Mouse (Mus musculus) adrenal gland, postnatal 4 days (tissue): ENCODE data around the gene Dao. TPM values are rescaled to one million over a fixed set of nuclear protein-coding genes. Genes with fewer than 3 reads are reported as not detected.

Experiments
- DNase-seq, 2 experiments: peaks; one replicate each; pipeline ENCODE4 v3.0.0; 2021 to 2022; ENCODE audit warnings: low spot score in 2 of 2, mixed read lengths in 2 of 2
- long read RNA-seq, 2 experiments: library from polyadenylated mRNA; stranded (forward); transcript quantifications; one replicate each; pipeline ENCODE4 v2.0.0; 2021
- total RNA-seq, 2 experiments: library from RNA; stranded (reverse); gene quantifications; 2 replicates each; pipeline ENCODE4 v1.2.3; 2021

Gene Dao
- total RNA-seq: 10 to 100 TPM in 1 of 2 experiments, under 1 TPM in 1; 0.51 to 16.1 TPM
- long read RNA-seq, experiment 1, partial matches to known transcripts: 0 of 1 reads
- long read RNA-seq, experiment 1, other reads (novel, unspliced or antisense): 0 of 1 reads
- long read RNA-seq, experiment 2, partial matches to known transcripts: 2 of 8 reads
- long read RNA-seq, experiment 2, other reads (novel, unspliced or antisense): 1 of 8 reads

- no peak for DNase-seq
Observed at GRCm38 (mm10) chr5:114003542-114003941, at the start of gene Dao. TSS of gene Dao (plus strand) at chr5:114003703.

DNA sequence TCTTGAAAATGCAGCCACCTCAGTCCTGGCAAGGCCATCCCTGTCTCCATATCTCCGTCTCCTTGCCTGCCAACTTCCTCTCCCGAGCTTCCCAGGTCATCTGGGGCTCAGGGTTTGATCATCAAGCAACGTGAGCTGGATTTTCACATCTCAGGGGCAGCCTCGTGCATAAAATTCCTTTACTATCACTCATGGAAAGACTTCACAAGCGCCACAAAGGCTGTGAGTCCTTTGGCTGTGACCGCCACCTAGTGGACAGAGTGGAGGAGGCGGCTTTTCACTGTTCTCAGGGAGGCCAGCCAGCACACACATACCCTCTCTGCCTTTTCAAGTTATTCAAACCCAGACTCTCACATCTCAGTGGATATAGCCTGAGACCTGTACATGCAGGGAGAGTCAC is 49.1 kb upstream of the Dao start:
- peak; percentile 62 to 73 for DNase-seq

DNA sequence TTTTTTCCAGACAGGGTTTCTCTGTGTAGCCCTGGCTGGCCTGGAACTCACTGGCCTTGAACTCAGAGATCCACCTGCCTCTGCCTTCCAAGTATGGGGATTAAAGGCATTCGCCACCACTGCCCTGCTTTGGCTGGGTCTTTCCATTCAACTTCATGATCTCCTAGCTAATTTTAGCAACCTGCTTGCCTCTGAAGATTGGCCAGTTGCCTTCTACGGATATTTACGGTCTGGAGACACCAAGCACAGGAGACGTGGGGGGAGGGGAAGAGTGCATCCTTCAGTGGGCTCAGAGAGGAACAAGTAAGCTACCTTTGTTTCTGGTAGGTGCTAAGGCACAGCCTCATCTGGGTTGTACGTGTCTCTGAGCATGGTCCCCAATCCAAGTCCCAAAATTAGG is 48.2 kb upstream of the Dao start:
- no peak for DNase-seq

GRCm38 (mm10) chr5:113955691-113956090 is 47.8 kb upstream of the Dao start:
- DNase-seq: no peak

GRCm38 (mm10) chr5:113956510-113956909 is 47.0 kb upstream of the Dao start:
- DNase-seq: peak; percentile 79 to 81

- no peak for DNase-seq
Observed at GRCm38 (mm10) chr5:113959039-113959438, 44.5 kb upstream of the Dao start.

DNA sequence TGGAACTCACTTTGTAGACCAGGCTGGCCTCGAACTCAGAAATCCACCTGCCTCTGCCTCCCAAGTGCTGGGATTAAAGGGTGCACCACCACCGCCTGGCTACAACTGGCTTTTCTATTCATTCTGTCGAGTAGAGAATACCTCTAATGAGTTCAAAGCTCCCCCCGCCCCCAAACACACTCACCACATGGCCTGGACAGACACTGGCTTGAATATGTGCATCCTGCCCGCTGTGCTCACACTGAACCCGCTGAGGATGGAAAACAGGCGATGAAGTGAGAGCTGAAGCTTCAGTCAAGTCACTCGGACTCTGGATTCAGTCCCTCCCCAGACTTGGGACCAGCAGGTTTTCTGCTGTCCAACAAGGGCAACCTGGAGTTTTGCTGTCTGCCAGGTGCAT is 43.1 kb upstream of the Dao start:
- no peak for DNase-seq

DNA sequence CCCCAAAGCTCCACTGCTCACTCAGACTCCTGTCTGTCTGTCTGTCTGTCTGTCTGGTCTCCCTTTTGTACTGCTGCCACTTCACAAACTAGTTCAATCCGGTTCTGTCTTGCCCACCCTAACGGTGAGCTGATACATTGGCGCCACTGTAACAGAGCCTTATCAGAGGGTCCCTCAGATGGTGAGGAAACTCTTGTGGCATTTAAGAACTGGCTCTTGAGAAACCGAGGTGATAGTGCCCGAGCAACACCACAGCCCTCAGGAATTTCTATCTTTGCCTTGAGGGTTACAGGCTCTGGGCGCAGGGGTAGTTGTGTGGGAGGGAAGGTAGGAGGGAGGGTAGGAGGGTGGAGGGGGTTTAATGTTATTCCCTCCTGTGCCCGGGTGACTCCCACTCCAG is 41.7 kb upstream of the Dao start:
- DNase-seq: no peak

GRCm38 (mm10) chr5:113964972-113965371 is 38.5 kb upstream of the Dao start:
- no peak for DNase-seq

GRCm38 (mm10) chr5:113965659-113966185 is 37.8 kb upstream of the Dao start:
- DNase-seq: no peak

DNA sequence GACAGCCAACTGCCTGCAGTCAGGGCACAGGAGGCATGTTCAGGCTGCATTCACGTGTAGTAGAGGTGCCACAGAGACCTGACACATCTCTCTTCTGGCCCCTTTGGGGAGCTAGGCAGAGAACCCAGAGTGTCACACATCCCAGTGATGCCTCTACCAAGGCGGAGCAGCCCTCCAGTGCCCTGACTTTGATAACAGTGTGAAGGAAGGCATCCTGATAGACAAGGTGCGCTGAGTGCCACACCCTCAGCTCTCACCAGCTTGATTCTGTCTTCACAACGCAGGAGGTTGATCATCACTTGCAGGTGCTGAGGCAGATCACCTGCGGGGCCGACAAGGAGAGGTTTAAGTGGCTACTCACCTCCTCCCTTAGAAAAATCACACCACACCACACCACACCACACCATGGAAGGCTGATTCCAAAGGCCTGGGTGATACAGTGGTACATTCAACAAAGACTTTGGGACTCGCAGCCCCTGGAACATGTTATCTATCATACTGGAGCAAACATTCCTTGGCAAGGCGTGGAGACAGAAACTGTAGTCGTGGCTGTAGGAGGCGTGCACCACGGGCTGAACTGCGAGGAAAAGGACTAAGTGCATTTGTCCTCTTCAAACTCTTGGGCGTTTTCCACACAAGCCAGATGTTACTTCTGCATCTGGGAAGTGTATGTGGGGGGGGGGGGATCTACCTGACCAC is 36.9 kb upstream of the Dao start:
- DNase-seq: no peak

DNA sequence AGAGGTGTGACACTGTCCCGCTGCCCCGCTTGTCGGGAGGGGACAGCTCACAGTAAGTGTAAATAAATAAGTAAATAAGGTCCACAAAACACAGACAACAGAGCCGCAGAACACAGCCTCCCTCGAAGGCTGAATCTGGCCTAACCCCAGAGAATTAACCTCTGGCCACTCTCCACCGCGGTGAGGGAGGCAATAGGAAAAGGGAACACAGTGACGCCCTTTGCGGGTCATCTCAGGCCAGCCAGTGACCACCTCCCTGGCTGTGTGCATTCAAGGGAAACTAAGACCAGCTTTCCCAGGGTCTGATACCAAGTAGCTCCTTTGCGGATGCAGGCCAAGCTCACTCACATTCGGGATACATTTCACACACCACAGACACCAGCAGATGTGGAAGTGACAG is 35.1 kb upstream of the Dao start:
- DNase-seq: no peak

- DNase-seq: no peak
Observed at GRCm38 (mm10) chr5:113971434-113971960, 32.0 kb upstream of the Dao start.

DNA sequence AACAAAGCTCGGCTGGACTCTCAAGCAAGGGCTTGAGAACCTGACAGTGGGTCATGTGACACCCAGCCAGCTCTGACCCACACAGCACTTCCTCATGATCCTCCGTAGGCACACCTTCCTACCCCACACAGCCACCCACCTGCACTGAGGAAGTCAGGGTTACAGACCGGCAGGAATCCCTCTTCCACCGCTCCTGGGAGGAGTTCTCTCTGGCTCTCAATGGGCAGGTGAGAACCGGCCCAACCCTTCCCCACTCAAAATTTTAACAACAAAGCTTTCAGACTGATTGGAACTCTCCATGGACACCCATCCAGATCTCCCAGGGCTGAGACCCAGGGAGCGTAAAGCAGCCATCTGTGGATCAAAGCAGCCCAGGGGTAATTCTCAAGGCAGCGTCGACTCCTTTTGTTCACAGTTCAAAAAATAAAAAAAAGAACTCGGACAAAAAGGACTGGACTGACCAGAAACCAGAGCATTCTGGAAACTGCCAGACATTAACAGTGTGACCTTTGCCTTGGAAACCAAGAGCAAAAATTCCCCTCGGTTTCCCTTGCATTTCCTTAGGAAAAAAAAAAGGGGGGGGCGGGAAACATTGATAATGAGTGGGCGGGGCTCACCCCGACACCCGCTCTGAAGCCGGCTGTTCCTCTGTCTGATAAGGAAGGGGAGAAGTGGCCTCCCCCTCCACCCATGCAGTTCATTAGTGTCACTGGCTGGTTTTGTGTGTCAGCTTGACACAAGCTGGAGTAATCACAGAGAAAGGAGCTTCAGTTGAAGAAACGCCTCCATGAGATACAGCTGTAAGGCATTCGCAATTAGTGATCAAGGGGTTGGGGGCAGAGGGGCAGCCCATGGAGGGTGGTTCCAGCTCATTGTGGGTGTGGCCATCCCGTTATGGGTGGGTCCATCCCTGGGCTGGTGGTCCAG is 30.7 kb upstream of the Dao start:
- DNase-seq: no peak

DNA sequence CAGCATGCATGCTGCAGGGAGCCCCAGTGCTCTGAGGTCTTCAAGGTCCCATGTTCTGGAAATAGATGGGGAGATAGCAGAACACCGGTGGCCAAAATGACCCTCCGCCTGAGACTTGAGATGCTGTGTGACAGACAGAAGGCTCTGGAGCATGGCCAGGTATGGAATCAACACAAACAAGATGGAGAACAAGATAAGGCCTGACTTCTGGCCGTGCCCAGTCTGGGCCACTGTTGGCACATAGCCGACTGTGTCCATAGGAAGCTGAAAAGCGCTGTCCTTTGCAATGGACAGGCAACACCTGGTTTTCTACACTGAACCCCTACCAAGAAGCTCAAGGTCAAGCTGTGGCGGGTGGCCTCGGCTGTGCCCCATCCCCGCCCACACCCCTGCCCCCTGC is 29.7 kb upstream of the Dao start:
- DNase-seq: no peak

DNA sequence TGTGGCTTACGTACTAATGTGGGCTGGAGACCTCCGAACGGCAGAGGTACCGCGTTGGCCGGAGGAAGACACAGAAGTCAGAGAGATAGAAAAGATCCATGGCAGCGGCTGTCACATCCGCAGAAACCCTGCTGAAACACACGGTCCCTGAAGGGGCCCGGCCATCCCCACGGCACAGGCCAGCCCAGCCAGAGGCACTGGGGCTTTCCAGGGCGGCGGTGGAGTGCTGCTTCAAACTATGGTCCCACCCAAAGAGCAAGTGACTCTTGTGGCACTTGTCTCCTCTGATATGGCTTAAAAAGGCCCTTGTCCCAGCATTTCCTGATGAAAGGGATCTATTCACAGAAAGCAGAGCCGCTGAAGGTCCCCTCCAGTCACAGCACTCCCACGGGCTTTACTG is 28.9 kb upstream of the Dao start:
- no peak for DNase-seq

GRCm38 (mm10) chr5:113975538-113976215 is 27.8 kb upstream of the Dao start:
- no peak for DNase-seq

- DNase-seq: no peak
Observed at GRCm38 (mm10) chr5:113976597-113976996, 26.9 kb upstream of the Dao start.

DNA sequence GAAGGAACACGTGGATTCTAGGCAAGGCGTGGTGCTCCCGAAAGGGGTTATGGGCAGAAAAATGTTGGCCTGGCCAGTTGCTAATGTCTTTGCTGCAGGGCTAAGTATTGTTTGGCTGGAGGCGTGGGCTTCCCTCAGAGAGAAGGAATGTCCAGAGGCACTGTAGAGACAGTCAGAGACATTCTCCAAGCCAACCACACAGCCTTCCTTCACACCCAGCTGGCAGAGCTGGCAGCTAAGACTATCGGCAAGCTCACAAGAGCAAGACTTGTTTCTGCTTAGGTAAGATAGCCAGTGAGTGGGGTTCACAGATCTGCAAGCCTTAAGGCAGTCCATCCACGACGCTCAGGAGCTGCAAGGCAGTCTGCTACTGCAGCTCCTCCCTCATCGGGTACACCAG is 26.2 kb upstream of the Dao start:
- DNase-seq: no peak

DNA sequence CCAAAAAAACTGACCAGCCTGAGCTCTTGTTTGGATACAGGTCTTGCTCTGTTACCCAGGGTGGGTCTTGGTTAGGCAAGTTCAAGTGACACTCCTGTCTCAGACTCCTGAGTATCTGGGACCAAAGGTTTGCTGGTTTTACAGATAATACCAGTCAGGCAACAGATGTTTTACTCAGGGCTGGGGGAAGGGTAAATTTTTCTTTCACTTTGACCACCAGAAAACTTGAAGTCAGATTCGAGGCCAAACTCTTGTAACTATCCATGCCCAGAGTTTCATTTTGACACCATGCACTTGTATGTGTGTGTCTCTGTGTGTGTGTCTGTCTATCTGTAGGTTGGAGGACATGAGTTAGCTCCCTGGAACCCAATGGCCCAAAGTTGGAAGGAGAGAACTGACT is 23.0 kb upstream of the Dao start:
- DNase-seq: no peak

GRCm38 (mm10) chr5:113981171-113981570 is 22.3 kb upstream of the Dao start:
- DNase-seq: no peak
